Mouse (Mus musculus): ENCODE results near the gene Toe1.
"Not testable (repeated sequence)": the region's sequence is repeated elsewhere in the genome, so short reads cannot be mapped to it uniquely, and the experiment has no call there.

- not testable (repeated sequence) for TF ChIP-seq GATA1, TAL1 (IDR thresholded peaks at IDR 0.05; ENCODE audit: low read length)
Observed at GRCm38 (mm10) chr4:116840096-116840495, 32.7 kb upstream of the Toe1 start.

Measured in erythroblast, embryonic 14.5 days (primary cell).